Mouse (Mus musculus) WW6 (cell line): ENCODE results near the gene Ginm1.

ENCODE experiments used
- DNase-seq: peaks from one replicate; pipeline ENCODE4 v3.0.0-alpha.2; 2013; ENCODE audit warnings: low read depth, low spot score

Gene Ginm1

DNA sequence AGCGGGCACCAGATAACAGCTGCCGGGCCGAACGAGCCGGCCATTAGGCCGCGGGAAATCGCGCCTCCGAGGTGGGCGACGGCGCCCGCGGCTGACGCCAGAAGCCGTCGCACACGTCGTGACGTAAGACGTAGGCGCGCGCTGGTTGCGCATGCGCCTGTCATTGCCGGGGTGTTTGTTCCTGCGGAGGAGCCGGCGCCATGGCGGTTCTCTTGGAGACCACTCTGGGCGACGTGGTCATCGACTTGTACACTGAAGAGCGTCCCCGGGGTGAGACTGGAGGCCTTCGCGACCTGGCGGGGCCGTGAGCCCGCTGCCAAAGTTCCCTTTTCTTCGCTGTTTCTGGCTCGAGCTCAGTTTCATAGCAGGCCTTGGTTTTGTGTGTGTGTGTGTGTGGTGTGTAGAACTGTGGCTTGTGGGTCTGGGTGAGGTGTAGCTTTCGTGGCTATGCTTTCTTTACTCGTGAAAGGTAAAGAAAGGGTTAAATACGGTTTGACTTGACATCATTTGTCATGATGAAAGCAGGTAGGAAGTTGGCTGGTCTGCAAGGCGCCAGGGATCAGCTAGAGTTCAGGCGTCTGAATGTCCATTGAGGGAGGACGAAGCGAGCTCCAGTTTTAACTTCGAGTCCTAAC lies at the start of gene Ginm1, which contains the start of gene Ppil4:
Gene Ginm1 (minus strand): TSS at position 74 of the 635 bp plus-strand sequence.
Gene Ppil4 (plus strand): TSS at position 141 of the 635 bp plus-strand sequence.
- DNase-seq, result peak; percentile 75

DNA sequence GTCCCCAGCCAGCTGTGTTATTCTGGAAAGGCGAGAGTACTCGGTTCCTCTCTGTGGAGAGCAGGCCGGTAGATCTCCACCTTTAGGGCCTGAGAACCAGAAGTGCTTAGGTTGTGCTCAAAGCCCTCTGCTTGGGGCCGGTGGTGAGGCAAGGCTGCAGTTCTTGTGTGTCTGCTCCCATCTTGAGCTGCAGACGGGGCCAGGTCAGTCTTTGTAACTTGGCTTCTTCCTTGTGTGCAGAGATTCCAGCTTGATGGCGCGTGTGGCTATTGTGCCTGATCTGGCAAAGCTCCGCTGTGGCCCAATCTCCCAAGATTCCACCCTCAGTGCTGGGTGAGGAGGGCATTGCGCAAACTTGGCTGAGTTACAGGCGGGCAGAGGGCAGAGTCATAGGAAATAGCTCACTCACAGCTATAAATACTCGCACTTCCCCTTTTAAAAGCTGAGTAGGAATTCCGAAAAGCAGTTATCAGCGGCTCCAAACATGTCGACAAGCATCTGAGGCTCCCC lies 49.0 kb upstream of the Ginm1 start:
- DNase-seq, result no peak

DNA sequence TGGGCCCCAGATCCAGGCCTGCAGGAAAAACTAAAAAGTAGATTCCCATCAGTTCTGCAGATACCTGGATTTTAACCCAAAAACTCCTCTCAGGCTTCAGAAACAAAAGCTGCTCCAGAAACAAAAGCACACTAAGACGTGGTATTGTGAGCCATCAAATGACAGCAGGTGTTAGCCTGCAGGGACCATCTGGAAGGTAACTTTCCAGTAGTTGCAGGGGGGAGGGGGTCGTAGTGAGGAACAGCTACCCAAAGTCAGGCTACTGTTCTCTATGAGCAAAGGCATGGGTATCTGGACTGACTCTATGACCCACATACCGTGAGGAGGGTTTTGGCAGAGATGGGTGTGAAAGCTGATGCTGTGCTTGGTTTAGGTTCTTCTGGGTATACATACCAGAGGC lies 48.2 kb upstream of the Ginm1 start:
- no peak for DNase-seq

- DNase-seq, result no peak
These were observed 47.7 kb upstream of the Ginm1 start for GRCm38 (mm10) chr10:7840353-7840733.

GRCm38 (mm10) chr10:7839551-7840352 lies 47.1 kb upstream of the Ginm1 start:
- DNase-seq, result no peak

GRCm38 (mm10) chr10:7838874-7839421 lies 46.3 kb upstream of the Ginm1 start:
- no peak for DNase-seq

DNA sequence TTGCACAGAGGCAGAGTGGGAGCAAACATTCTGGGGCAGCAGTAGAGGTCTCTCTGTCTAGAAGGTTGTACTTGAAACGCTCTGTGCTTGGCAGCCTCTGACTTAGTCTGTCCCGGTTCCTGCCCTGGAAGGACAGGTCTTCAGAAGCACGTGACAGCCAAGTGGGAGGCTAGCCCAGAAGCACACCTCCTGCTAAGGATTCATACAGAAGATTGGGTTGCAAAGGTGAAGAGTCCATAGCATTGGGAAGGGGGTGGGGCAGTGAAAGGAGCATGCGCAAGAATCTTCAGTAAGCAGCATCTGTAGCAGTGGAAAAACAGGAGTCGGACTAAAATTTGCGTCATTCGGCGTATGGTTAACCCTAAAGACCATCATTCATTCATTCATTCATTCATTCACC lies 45.4 kb upstream of the Ginm1 start:
- no peak for DNase-seq

GRCm38 (mm10) chr10:7837446-7837845 lies 44.8 kb upstream of the Ginm1 start:
- DNase-seq, result no peak

DNA sequence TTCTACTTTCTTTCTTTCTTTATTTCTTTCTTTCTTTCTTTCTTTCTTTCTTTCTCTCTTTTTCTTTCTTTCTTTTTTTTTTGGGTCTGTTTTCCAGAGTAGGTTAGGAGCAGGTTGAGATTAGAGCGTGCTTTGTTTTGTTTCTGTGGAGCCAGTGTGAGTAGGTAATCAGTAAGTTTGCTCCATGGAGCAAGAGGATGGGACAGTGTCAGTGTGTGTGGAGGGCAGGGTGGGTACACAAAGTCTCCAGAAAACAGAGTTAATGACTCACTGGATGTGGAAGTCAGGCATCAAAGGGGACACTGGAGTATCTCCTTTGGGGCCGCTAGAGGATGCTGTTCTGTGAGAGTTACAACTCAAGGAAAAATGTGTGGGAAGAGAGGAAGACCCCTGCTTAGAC lies 44.3 kb upstream of the Ginm1 start:
- no peak for DNase-seq

- DNase-seq, result no peak
These were observed 42.1 kb upstream of the Ginm1 start for GRCm38 (mm10) chr10:7834671-7835225.

DNA sequence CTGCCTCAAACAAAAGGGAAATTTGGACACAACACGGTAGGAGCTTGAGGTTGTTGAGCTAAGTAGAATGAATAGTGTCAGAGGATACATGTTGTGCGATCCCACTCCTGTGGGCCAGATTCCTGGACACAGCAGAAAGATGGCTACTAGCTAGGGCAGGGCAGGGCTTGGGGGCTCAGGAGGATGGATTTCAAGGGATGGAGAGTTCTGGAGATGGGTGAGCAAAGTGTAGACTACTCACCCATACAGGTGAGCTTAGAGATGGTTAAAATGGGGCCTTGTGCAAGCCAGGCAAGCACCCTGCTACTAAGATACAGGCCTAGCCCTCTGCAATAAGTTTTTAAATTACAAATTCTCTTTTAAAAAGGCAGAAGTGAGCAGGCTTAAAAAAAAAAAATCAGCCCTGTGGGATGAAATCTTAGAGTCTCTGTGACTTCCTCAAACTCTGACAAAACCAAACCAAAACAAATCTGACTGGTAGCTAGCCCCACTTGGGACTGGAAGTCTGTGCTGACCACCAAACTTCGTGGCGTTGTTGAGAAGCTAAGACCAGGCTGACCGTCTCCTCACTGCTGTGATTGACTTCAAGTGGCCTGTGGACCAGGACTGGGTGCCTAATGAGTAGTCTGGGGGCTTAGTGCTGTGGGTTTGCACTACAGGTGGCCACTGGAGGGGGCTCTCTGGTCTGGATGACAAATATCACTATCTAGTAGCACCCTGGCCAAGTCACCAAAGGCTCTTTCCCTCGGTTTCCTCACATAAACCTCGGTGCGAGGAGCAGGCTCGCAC lies 40.9 kb upstream of the Ginm1 start:
- DNase-seq, result no peak

GRCm38 (mm10) chr10:7832171-7832676 lies 39.6 kb upstream of the Ginm1 start, which contains the start of gene Zc3h12d:
Zc3h12d (plus strand) TSS chr10:7832470.
- DNase-seq, result no peak

- no peak for DNase-seq
These were observed 33.5 kb upstream of the Ginm1 start for GRCm38 (mm10) chr10:7826106-7826505.

DNA sequence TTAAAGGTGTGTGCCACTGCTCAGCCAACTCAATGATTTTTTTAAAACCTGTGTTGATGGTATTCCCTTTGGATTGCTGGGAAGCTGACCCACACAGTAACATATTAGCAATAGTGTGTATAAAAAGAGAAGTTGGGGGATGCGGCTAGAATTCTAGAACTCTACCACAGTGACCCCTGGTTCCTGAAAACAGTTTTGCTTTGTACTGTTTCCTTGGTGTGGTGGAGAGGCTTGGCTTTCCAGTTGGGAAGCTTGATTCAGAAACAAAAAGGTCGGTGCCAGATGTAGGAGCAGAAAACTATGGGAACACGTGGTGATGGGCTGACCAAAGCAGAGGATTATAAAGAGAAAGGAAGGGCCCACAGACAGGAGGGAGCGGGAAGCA lies 32.6 kb upstream of the Ginm1 start:
- no peak for DNase-seq

DNA sequence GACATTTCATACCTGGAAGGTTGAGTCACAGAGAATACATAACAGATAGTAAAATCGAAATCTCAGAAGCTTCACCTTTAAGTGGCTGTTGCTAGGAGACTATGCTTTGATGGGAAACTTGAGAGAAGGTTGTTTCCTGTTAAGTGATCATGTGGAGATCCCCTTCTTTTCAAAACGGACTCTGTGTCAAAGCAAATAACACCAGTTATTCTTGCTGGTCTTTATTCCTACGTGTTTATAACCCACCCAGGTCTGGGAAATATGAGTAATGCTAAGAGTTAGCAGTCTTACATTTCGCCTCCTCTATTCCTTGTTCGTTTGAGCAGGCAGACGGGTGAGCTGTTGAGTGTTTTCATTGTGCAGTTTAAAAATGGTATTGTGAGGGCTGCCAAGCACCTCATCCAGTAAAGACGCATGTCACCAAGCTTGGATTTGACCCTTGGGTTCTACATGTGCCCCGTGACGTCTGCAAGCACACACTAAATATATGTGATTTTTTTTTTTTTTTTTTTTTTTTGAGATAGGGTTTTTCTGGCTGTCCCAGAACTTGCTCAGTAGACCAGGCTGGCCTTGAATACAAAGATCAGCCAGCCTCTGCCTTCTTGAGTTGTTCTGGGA lies 32.1 kb upstream of the Ginm1 start:
- DNase-seq, result no peak

- DNase-seq, result no peak
These were observed 29.4 kb upstream of the Ginm1 start for GRCm38 (mm10) chr10:7821981-7822380.

DNA sequence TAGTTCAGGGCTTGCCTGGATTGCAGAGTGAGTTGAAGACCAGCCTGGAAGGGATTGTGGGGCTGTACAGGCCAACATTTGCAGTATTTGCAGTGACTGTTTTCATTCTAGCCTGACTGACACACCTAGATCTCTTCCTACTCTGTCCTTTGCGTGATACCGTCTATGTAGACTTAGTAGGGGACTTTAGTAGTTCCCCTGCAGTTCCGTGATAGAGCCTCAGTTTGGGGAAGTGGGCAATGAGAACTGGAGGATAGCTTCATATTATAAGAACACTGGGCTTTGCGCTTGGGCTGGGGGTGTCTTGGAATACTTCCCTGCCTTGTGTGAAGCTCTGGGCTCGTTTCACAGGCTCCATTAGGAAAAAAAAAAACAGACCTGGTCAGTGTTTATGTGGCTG lies 27.5 kb upstream of the Ginm1 start:
- DNase-seq, result no peak

DNA sequence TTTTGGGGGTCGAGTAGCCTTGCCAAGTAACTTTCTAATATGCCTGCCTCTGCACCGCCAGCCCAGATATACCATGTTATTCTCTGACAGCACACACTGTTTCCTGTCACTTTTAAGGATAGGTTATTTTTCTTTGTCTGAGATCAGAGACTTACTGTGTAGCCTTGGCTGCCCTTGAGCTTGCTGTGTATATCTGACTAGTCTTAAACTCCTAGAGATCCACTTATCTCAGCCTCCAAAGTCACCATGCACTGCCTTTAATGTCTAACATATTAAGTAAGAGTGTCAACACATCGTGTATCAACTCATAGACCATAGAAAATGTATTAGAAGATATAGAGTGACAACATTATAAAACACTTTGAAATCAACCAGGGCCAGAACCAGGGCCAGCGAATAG lies 27.0 kb upstream of the Ginm1 start:
- no peak for DNase-seq

- DNase-seq, result no peak
These were observed 26.5 kb upstream of the Ginm1 start for GRCm38 (mm10) chr10:7819156-7819555.

GRCm38 (mm10) chr10:7818676-7819075 lies 26.1 kb upstream of the Ginm1 start:
- no peak for DNase-seq

DNA sequence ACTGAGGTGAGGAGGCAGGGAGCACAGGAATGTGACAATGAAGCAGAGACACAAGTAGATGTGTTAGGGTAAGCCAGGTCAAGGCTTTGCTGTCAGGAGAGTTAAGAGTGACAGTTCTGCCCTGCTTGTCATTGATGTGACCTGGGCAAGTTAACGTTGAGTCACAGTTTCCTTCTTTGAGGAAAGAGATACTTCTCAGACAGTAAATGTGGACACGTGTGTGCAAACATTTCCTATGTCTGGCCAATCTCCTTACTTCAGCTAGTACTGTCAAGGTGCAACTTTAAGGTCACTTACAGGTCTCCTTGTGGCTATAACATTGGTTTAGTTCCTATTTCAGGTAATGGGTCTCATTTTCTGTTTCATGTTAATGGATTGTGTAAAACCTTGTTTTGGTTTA lies 23.9 kb upstream of the Ginm1 start:
- DNase-seq, result no peak
